Mouse (Mus musculus) bone marrow, adult 2 months (tissue): ENCODE results near the gene Chrm3. TPM values are rescaled to one million over a fixed set of nuclear protein-coding genes. Genes with fewer than 3 reads are reported as not detected.
"Not testable (repeated sequence)": the region's sequence is repeated elsewhere in the genome, so short reads cannot be mapped to it uniquely, and the experiment has no call there.

Experiments
- H3K27ac ChIP-seq: fragments of 200-500 bp; 2 replicates; pipeline ENCODE4 v1.5.1; 2012; ENCODE audit warnings: low read depth, mild to moderate bottlenecking, control low read depth, inconsistent platforms, low read length; ENCODE audit not compliant: control insufficient read depth, poor library complexity, insufficient read depth
- H3K4me1 ChIP-seq: fragments of 200-500 bp; 2 replicates; pipeline ENCODE4 v1.6.1; 2011; ENCODE audit warnings: low read length; ENCODE audit not compliant: control insufficient read depth, insufficient read depth
- H3K4me3 ChIP-seq: fragments of 200-500 bp; replicated peaks from 2 replicates; pipeline ENCODE3; 2011; ENCODE audit warnings: mild to moderate bottlenecking, low read depth, low read length, control low read depth; ENCODE audit not compliant: control insufficient read depth
- CTCF ChIP-seq: fragments of 200-500 bp; IDR thresholded peaks from 2 replicates; pipeline ENCODE4 v1.5.1; 2011; ENCODE audit warnings: low read length, control low read depth; ENCODE audit not compliant: control insufficient read depth, insufficient read depth
- POLR2A ChIP-seq: fragments of 200-500 bp; IDR thresholded peaks from 2 replicates; pipeline ENCODE4 v1.6.1; 2011; ENCODE audit warnings: low read depth, mild to moderate bottlenecking, control low read depth, low read length, borderline replicate concordance; ENCODE audit not compliant: control insufficient read depth
- WGBS: fragments of 180-500 bp; shearing (Covaris S2); methylation state at CpG from one replicate; pipeline ENCODE4 v1.1.7; 2018; 5-methylcytosine and 5-hydroxymethylcytosine counted together
- polyA plus RNA-seq: library from polyadenylated mRNA; stranded (reverse); fragments of >200 nt; gene quantifications from 2 replicates; pipeline ENCODE4 v1.2.4, GENCODE M21; 2011; ENCODE audit warnings: low replicate concordance; ENCODE audit not compliant: missing spikeins, insufficient read depth, insufficient read length

Chrm3 gene
- polyA plus RNA-seq, result 0.59 and 1.6 TPM in 2 replicates

GRCm38 (mm10) chr13:10360777-10361176 lies at the start of gene Chrm3:
Gene Chrm3, minus strand, starts transcription at chr13:10360847.
- 3% methylated on average over 18 of the region's 18 CpGs for WGBS
- H3K4me1 ChIP-seq, result no peaks in the 10 kb centered on the region
- H3K27ac ChIP-seq, result no peak within 1 kb of the TSS
- no peak within 1 kb of the TSS for H3K4me3 ChIP-seq
- TF ChIP-seq CTCF, result no peak
- TF ChIP-seq POLR2A, result no peak

- Histone ChIP-seq H3K4me3 (no peak overlapping the region), H3K27ac (no peak overlapping the region), H3K4me1 (no peaks in the 10 kb centered on the region)
- WGBS, result 85% methylated on average over 2 of the region's 2 CpGs
- TF ChIP-seq CTCF (no peak), POLR2A (no peak)
Measured at GRCm38 (mm10) chr13:10394364-10394763, 33.7 kb upstream of the Chrm3 start.

GRCm38 (mm10) chr13:10375487-10375886 lies 14.8 kb upstream of the Chrm3 start:
- not testable (repeated sequence) for H3K4me1 ChIP-seq, H3K4me3 ChIP-seq, H3K27ac ChIP-seq

GRCm38 (mm10) chr13:10360199-10360694 lies 400 bp downstream of the Chrm3 start:
- Histone ChIP-seq H3K27ac (no peak overlapping the region), H3K4me3 (no peak overlapping the region), H3K4me1 (no peaks in the 10 kb centered on the region)
- WGBS, result 1% methylated on average over 57 of the region's 60 CpGs
- TF ChIP-seq POLR2A (no peak), CTCF (no peak)

- 6% methylated on average over 26 of the region's 26 CpGs for WGBS
- Histone ChIP-seq H3K27ac (no peak overlapping the region), H3K4me3 (no peak overlapping the region), H3K4me1 (no peaks in the 10 kb centered on the region)
- TF ChIP-seq CTCF, result no peak
- TF ChIP-seq POLR2A, result no peak
Measured at GRCm38 (mm10) chr13:10359516-10360198, 990 bp downstream of the Chrm3 start.

- TF ChIP-seq CTCF, result no peak
- TF ChIP-seq POLR2A, result no peak
- Histone ChIP-seq H3K4me1 (no peaks in the 10 kb centered on the region), H3K4me3 (no peak overlapping the region), H3K27ac (no peak overlapping the region)
- WGBS, result 82% methylated on average over 5 of the region's 5 CpGs
Measured at GRCm38 (mm10) chr13:10355796-10356195, 4.9 kb downstream of the Chrm3 start.

- TF ChIP-seq POLR2A (no peak), CTCF (no peak)
- no peaks in the 10 kb centered on the region for H3K4me1 ChIP-seq
- no peak overlapping the region for H3K4me3 ChIP-seq
- no peak overlapping the region for H3K27ac ChIP-seq
- WGBS, result 64% methylated on average over 2 of the region's 2 CpGs
Measured at GRCm38 (mm10) chr13:10354885-10355575, 5.6 kb downstream of the Chrm3 start.

- no peak overlapping the region for H3K4me3 ChIP-seq
- no peak overlapping the region for H3K27ac ChIP-seq
- H3K4me1 ChIP-seq, result no peaks in the 10 kb centered on the region
- TF ChIP-seq CTCF (no peak), POLR2A (no peak)
- 93% methylated on average over 1 of the region's 1 CpGs for WGBS
Measured at GRCm38 (mm10) chr13:10352141-10352540, 8.5 kb downstream of the Chrm3 start.

GRCm38 (mm10) chr13:10344362-10344761 lies 16.3 kb downstream of the Chrm3 start:
- 50% methylated on average over 5 of the region's 5 CpGs for WGBS
- no peaks in the 10 kb centered on the region for H3K4me1 ChIP-seq
- H3K4me3 ChIP-seq, result no peak overlapping the region
- TF ChIP-seq POLR2A (no peak), CTCF (no peak)
- H3K27ac ChIP-seq, result no peak overlapping the region

- Histone ChIP-seq H3K4me3 (no peak overlapping the region), H3K4me1 (no peaks in the 10 kb centered on the region; the same call in 1 of the 2 replicates), H3K27ac (no peak overlapping the region)
- no peak for TF ChIP-seq CTCF
- TF ChIP-seq POLR2A, result no peak
Measured at GRCm38 (mm10) chr13:10335558-10335957, 25.1 kb downstream of the Chrm3 start.
